Mouse (Mus musculus): Measurements from ENCODE around the gene Gpr83. TPM values are rescaled to one million over a fixed set of nuclear protein-coding genes. Genes with fewer than 3 reads are reported as not detected.

Gpr83 gene
- total RNA-seq (2015; ENCODE audit: low replicate concordance): not detected in 2 replicates
- total RNA-seq (2017; ENCODE audit: low replicate concordance): 0.64 TPM in 1 of 2 replicates, not detected in the other

DNA sequence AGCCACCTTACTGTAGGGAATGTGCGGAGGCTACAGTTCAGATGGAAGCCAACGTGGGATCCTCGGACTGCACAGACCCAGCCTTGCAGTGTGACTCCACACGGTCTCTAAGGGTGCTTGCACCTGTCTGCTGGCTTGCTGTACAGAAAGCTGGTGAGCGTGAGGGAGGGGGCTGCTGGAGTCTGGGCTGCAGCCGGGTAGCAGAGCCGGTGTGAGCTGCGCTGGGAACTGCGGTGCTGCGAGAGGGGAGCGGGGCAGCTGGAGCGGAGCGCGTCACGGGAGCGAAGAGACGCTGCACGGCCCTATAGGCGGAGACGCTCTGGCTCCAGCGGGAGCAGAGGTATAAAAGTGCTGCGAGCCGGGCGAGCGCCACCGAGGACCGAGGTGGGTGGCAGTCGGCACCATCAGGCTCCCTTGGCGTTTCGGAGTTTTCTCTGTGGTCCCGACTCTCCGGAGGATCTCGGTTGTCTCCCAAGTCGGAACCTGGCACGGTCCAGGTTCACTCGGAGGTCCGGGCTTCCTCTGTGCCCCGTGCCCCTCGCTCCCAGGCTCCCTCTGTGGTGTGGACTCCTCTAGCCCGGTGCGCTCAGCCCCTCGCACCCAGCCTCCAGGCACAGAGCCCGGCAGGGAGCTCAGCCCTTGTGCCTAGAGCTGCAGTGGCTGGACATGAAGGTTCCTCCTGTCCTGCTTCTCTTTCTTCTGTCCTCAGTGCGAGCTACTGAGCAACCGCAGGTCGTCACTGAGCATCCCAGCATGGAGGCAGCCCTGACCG, at the start of gene Gpr83:
Gpr83 (plus strand) TSS at position 343 of the 772 bp plus-strand sequence.
- ATAC-seq (replicated peaks; ENCODE audit: low FRiP score, poor library complexity, severe bottlenecking): no peak

DNA sequence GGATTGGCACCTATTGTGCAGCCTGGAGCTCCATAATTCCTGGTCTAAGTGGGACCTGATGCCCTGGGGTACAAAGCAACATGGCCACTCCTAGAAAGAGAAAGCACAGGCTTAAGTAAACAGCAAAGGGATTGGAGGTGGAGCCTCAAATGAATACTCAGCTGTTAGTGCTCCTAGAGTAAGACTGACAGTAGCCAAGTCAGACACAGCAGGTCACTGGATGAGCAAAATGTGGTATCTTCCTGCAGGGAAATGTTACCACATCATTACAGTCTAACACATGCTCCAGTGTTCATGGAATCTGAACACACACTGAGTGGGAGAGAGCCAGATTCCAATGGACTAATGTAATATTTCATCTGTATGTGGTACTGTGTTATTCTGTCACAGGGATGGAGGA, 38.6 kb upstream of the Gpr83 start:
- no peak for ATAC-seq (replicated peaks; ENCODE audit: low FRiP score, poor library complexity, severe bottlenecking)

DNA sequence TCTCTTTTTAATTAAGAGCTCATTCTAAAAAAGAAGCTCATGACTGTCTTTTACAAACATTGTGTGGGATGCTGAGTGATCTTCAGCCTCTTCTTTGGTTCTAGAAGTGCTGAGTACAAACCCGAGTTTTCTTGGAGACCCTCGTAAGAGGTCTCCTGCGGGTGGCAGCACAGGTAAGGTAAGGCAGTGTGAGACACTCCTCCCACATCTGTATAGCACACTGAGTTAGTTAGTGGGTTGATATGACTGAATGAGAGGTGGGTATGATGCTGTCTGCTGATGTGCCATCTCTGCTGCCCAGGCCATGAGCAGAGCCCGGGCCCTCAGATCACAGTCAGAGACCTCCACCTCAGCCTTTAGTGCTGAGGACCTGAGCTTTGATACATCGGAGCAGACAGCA, 35.2 kb upstream of the Gpr83 start:
- ATAC-seq (replicated peaks; ENCODE audit: low FRiP score, poor library complexity, severe bottlenecking): no peak

DNA sequence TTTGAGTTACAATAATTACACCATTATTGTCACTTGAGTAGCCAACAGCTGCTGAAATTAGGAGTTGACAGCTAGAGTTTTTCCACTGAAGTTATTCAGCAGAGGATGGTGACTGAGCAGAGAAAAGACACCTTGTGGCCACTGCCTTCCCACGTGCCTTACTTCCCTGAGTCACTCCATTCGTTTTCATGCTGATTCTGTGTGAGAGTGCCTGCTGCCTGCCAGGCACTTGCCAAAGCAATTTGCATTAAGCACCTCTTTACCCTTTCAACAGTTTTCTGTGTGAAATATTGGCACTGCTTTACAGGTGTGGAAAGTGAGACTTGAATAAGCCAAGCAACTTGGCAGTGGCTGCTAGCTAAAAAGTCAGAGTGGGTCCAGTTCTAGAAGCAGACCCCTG, 32.1 kb upstream of the Gpr83 start:
- no peak for ATAC-seq (replicated peaks; ENCODE audit: low FRiP score, poor library complexity, severe bottlenecking)

DNA sequence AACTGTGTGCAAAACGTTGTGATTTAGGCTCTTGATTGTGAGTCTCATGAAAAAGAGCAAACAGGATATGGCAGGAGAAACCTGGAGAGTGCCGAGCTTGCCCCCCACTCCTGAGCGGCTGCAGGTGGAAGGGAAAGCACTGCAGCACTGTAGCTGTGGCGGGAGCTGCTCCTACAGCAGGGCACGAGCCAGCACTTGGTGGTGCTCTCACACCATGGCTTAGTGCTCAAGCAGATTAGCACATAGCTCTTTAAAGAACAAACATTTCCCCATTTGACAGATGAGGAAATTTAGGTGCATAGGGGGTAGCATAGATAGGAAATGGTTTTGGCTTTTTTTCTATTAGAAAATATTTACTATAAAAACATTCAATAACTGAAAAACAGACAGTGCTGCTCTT, 28.0 kb upstream of the Gpr83 start:
- ATAC-seq (replicated peaks; ENCODE audit: low FRiP score, poor library complexity, severe bottlenecking): no peak

DNA sequence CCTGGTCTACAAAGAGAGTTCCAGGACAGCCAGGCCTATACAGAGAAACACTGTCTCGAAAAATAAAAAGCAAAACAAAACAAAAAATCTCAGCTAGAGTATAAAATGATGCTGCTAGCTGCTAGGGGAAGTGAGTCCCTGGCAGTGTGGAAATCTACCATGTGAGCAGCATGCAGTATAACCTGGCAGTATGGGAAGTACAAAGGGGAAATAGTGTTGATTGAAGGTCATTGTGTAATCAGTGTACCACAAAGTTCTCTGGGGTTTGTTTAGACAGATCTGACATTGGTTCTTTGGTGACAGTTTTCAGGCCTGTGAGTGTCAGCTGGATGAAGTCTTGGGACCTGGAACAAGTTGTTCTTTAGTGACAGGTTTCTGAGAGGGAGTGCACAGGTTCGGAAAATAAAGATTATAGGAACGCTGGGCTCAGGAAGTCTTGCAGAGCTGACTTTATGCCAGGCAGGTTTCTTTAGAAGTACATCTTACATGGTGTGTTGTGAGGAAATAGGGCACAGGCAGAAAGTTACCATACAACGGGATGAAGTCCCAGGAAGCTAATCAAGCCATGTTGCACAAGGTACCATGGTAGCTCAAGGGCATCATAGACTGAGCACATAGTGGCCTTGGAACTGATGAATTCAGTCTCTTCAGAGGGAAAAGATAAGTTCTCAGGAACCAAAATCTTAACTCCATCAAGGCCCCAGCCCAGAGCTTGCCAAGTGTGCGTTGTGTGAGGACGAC, 24.5 kb upstream of the Gpr83 start:
- no peak for ATAC-seq (replicated peaks; ENCODE audit: low FRiP score, poor library complexity, severe bottlenecking)

DNA sequence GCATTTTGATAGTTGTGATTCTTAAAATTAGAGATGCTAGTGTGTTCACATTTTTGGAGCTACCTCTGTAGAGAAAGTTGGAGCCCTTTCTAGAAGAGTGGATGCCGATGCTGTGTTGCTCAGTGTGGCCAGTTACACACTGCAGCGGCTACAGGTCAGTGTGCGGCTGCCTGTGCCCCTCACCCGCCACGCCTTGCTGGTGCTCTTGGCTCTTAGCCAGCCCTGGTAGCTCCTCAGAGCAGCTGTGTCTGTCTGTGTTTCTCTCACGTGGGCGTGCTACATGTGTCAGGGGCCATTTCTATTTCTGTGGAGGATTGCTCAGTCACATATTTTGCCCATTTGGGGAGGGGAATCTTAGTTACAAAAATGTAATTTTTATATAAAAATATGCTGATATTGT, 20.5 kb upstream of the Gpr83 start:
- ATAC-seq (replicated peaks; ENCODE audit: low FRiP score, poor library complexity, severe bottlenecking): no peak

DNA sequence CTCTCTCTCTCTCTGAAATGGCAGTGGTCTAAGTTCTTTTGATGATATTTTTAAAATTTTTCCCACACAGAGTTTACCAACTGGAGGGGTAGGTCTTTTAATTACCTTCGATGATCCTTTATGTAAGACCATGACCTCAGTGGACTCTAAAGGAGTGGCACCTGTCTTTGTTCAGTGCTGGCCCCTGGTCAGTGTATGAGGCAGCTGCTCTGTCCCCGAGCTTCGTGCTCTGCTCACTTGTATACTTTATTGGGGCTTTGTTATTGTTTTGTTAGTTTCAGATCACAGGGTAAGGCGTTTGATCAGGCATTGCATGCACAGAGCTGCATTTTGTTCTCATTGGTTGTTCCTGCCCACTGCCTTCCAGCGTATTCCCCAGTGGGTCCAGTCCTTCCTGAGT, 20.0 kb upstream of the Gpr83 start:
- ATAC-seq (replicated peaks; ENCODE audit: low FRiP score, poor library complexity, severe bottlenecking): no peak

DNA sequence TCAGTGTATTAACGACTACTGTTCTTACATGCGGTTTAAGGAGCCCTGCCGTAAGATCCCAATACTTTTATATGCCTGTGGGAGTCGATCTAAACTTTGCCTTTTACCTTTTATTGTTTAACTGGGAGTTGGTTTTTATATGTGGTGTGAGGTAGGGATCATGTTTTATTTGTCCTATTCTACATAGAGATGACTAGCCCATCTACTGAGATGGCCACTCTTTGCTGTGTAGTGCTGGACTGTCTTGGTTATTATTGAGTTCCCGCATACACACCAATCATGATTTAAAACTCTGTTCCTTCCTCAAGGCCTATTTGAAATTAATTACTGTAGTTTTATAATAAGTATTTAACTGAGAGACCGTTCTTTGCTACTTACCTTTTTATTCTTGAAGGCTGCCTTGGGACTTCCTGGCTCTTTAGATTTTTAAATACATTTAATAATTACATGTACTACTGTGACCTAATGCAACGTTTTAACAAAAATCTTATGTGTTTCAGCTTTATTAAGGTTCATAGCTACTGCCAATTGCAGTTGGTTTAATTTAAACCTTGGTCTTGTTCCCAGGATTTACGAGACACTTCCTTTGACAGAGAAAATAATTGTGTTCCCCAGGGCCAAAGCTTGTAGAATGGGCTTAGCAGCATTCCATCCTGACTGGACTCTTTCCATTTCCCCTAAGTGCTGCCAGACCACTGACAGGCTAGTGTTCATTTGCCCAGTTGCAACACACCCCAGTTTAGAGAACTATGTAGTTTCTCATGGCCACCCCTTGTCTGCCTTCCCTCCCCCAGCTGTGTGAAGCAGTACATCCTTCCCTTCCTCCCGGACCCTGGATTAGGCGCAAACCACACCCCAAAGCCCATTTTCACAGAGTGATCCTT, 17.9 kb upstream of the Gpr83 start:
- ATAC-seq (replicated peaks; ENCODE audit: low FRiP score, poor library complexity, severe bottlenecking): no peak

DNA sequence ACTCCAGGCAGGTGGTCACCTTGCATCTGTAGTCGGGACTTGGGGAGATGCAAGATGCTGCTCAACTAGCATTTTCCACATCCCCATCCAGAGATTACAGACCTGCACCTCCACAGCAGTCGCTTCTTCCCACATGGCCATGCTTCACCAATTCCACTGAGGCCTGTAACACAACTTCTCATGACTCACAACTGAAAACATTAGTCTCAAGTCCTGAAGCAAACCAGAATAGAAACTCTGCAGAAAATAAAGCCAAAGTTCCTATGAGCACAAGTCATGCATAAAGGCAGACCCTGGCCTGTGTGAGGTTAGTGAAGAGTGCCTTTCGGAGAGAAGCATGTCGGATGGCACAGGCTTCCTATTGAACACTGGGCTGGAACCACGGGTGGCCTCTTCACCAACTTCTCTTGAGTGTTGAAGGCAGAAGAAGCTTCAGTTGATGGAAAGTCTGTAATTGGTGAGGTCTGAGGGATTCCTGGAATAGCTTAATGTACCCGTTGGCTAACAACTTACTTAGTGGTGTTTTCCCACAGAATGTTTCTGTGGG, 16.6 kb upstream of the Gpr83 start:
- ATAC-seq (replicated peaks; ENCODE audit: low FRiP score, poor library complexity, severe bottlenecking): no peak

DNA sequence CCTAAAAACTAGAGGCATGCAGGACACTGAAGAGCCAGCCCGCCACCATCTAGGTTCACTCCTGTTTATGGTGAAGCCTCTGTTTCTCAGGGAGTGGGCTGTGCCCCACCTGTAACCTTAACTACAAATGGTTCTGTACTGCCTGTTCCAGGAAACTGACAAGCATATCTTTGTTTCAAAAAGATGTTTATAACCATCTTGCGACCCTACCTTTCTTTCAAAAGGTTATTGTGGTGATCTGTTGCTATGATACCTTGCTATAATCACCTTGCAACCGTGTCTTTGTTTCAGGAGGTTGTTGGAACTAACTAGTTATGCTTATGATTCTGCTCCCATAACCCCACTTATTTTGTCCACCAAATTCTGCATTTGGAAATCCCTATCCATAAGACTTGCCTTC, 16.1 kb upstream of the Gpr83 start:
- no peak for ATAC-seq (replicated peaks; ENCODE audit: low FRiP score, poor library complexity, severe bottlenecking)

DNA sequence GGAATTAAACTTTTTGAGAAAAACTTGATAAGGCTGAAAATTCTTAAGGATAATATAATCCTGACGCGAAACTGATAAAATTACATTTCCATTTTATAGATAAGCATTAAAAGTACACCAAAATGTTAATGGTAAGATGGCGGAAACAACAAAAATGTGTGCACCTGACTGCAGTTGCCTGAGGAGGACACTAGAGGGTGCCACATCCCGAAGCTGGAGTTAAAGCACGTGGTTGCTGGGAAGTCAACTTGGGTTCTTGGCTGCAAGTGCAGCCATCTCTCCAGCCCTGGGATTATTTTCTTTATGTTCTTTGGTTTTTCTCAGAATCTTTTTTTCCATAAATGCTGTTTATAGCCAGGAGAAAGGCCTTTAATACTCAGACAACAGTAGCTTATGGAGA, 13.6 kb upstream of the Gpr83 start:
- no peak for ATAC-seq (replicated peaks; ENCODE audit: low FRiP score, poor library complexity, severe bottlenecking)

DNA sequence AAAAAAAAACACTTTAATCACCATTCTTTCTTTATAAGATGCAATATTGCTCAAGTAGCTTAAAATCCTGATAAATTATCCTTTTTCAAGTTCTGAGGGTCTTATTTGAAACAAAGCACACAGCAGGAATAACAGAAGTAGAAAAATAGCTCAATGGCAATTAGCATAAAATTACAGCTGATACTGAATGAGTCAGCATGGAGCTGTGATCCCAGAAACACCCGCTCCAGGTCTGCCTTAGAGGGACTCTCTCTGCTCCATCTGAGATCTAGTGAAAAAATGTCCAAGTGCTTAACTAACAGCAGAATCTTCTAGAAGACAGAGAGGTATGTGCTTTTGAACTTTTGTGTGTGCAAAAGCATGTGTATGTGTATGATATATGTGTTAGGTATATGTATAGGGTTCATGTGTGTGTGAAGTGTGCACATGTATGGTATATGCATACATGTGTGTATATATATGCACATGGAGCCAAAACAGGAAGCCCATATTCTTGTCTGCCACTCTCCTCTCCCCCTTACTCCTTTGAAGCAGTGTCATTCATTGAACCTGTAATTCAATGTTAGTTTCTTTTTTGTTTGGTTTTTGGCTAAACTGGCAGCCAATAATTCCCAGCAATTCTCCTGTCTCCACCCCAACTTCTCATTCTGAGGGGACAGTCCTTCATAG, 11.6 kb upstream of the Gpr83 start:
- no peak for ATAC-seq (replicated peaks; ENCODE audit: low FRiP score, poor library complexity, severe bottlenecking)

DNA sequence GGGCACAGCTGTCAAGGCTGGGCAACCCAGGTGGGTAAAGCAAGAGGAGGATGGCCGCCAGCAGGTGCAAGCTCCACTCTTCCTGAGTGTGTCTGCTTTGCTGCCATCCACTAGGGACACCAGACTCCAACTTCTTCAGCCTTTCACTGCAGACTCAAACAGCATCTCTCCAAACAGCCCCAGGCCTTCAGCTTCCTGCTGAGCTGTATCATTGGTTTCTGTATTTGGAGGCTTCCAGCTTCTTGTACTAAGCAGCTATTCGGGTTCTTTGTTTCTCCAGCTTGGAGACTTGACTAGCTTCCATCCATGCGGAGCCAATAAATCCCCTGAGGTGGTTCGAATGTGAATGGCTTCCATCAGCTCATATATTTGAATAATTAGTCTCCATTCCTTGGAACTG, 5.4 kb upstream of the Gpr83 start:
- no peak for ATAC-seq (replicated peaks; ENCODE audit: low FRiP score, poor library complexity, severe bottlenecking)

DNA sequence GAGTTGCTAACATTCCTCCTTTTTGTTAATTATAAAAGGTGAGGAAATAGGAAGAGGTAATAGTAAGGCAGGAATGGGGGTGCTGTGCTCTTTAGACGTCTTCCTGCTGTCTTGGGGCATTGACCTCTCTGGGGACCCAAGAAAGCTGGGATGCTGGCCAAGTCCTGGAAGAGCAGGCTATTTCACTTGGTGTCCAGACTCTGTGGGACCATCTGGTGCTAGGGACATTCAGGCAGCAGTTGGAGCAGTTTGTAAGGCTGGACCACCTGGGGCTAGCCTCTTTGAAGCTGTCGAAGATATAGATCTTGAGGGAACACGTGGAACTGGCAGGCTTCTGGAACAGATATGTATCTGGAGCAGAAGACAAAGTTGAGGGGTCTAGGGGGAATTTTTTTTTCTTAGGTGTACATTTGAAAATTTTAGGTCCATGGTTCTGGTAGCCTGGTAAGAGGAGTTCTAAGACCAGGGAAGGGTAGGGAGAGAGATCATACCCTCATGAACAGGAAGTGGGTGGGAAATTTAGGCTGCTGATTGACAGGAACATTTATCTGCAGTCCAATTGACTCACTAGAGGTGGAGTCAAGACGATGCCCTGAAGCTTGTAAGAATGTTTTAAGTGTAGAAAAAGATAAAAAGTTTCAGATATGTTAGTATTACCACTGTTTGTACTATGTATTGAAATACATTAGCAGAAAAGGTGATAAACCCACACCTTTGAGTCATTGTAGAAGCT, 2.9 kb upstream of the Gpr83 start:
- no peak for ATAC-seq (replicated peaks; ENCODE audit: low FRiP score, poor library complexity, severe bottlenecking)

DNA sequence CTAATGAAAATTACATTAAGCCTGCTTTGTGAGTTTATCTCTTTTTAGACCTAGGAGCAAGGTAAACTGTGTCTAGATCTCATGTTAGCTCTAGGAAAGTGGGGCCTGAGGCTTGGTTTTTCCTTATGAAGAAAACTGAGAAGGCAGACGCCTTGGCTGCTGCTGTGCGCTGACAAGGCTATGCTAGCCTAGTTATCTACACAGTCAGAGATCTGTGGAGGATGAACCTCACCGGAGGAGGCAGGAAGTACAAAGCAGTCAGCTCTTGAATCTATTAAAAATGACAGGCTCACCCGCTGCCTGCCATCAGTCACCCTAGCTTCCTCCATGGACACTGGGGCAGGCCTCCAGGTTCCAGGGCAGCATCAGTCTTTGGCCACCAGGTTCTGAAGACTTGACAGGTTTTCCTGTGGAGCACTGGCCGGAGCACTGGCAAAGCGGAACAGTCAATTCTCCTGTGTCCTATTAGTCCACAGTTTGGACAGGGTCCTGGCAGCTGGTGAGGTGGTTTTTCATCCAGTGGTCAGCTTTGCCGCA, 1.8 kb upstream of the Gpr83 start:
- ATAC-seq (replicated peaks; ENCODE audit: low FRiP score, poor library complexity, severe bottlenecking): no peak

DNA sequence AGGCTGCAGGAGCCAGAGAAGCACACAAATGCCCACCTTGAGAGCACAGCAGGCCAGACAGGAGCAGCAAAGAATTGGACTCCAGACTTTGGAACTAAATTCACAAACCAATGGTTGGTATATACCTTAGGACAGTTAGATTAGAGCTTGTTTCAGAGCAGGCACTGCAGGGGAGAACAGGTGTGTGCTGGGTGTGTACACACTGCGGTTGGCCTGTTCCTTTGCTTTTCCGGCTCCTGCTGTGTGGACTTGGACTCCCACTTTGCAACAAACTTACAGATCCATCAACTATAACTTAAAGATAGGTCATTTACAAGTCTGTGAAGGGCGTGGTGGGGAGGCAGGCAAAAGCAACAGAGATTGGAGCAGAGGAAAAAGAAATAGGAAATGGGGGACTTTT, 1.2 kb upstream of the Gpr83 start:
- ATAC-seq (replicated peaks; ENCODE audit: low FRiP score, poor library complexity, severe bottlenecking): no peak

DNA sequence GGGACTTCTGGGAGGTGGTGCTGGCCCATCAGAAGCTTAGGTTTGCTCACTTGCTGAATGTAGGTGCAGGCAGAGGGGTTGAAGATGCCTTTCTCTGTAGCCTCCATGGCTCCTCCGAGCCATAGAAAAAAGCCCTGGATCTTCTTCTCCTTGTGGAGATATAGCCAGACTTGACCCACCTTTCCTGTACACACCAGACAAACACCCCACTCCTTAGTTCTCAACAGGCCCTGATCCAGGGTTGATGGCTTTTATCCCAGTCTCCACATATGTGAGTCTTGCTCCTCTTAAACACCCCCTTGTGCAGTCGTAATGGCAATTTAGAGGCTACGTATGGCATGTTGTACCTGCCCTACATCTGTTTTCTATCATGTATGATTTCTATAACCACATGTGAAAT, 3.1 kb downstream of the Gpr83 start:
- ATAC-seq (replicated peaks; ENCODE audit: low FRiP score, poor library complexity, severe bottlenecking): no peak

DNA sequence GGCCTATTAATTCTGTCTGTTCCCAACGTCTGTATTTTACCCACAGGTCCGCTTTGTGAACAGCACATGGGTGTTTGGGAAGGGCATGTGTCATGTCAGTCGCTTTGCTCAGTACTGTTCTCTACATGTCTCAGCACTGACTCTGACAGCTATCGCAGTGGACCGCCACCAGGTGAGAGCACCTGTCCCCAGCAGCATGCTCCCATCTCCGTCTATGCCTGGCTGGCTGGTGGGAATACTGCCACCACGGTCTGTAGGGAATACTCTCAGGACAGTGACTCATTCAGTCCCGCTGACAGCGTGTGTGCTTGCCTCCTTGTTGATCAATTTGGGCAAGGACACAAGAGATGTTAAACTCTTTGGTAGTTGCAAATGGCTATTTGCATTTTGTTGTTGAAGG, 4.7 kb downstream of the Gpr83 start:
- no peak for ATAC-seq (replicated peaks; ENCODE audit: low FRiP score, poor library complexity, severe bottlenecking)

Measured in erythroid progenitor cell, adult 5-6 weeks (primary cell).